Mouse (Mus musculus): ENCODE results near the gene Dpp8.

GRCm38 (mm10) chr9:65015461-65016222 is 16.6 kb upstream of the Dpp8 start:
- TF ChIP-seq EP300 (optimal IDR thresholded peaks at IDR 0.05) (no peak), CTCF (IDR thresholded peaks at IDR 0.05; ENCODE audit: low read depth) (no peak)

Measured in stomach, postnatal 0 days (tissue).